In the genomic region with DNA sequence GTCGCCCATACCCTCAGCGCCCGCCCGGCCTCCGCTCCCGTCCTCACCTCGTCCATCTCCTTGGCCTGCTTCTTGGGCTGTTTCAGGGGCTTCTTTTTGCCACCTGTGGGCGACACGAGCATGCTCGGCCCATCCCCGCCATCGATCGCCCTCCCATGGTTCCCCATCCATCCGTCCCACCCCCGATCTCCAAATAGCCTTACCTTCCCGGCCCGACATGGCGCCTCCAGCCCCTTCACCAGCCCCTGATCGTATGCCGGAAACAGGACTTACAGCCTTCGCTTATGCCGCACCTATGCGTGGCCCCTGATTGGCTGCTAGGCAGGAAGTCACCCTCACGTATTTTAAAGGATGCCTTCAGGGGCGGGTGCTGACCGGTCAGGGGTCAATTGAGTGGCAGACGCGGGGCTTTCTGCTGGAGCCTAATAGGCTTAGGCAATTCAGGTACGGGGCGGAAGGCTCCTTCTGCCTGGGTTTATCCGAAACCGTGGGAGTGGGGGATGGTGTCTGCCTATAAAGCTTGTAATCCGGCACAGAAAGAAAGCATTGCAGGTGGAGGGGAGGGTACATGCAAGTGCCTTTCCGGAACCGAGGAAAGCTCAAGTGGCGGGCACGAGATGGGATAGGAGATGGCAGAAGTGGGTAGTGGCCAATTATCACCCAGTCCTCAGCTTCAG, we compare ENCODE assay signal across 8 mouse cellular contexts. TPM values are rescaled to one million over a fixed set of nuclear protein-coding genes. Genes with fewer than 3 reads are reported as not detected.
DNase-seq lines count a peak whose midpoint lies in the region; ATAC-seq lines count a peak whose summit lies in the region.

A gene (plus strand): TSS at position 370 of the 677 bp plus-strand sequence.
A gene (minus strand): TSS at position 464 of the 677 bp plus-strand sequence.

- peak within 1 kb of the TSS; percentile 88 for H3K9ac ChIP-seq in hindbrain, embryonic 12.5 days

- DNase-seq in NIH3T3 (ENCODE audit: low read depth): peak; percentile 76
- DNase-seq in cerebellum, adult 9-10 months: peak; percentile 86
- DNase-seq in frontal cortex, postnatal 10 days (ENCODE audit: low spot score in 2 of 2): peak; percentile 86 to 89
- peak; percentile 83 to 91 for DNase-seq in layer of hippocampus, postnatal 14 days (ENCODE audit: low spot score in 2 of 2)
- peak; percentile 87 for DNase-seq in lung, postnatal 10 days
- DNase-seq in ovary, postnatal 14 days (ENCODE audit: low spot score): peak; percentile 57
- peak; percentile 72 to 76 for DNase-seq in thymus, postnatal 10 days (ENCODE audit: low spot score in 2 of 2)

- H3K4me1 ChIP-seq in hindbrain, embryonic 12.5 days: peaks cover 23% of the 10 kb centered on the region

- under 1% methylated on average over 37 of the region's 37 CpGs for WGBS in hindbrain, embryonic 12.5 days

- peak within 1 kb of the TSS; percentile 76 for H3K4me3 ChIP-seq in hindbrain, embryonic 12.5 days

- H3K27ac ChIP-seq in hindbrain, embryonic 12.5 days: peak within 1 kb of the TSS; percentile 78

- peaks cover 19% of the 10 kb centered on the region for H3K36me3 ChIP-seq in hindbrain, embryonic 12.5 days

- H3K4me2 ChIP-seq in hindbrain, embryonic 12.5 days (replicated peaks): peak within 1 kb of the TSS; percentile 92

- no peaks in the 10 kb centered on the region for H3K27me3 ChIP-seq in hindbrain, embryonic 12.5 days

- H3K9me3 ChIP-seq in hindbrain, embryonic 12.5 days (replicated peaks): no peaks in the 10 kb centered on the region

- ATAC-seq in hindbrain, embryonic 12.5 days (ENCODE audit: low FRiP score): peak; percentile 98

RNA-seq across cellular contexts. Expression of the first gene that starts in this region (rescaled TPM):
- polyA plus RNA-seq in hindbrain, embryonic 12.5 days (2016; fragmentation: Nextera tagmentation; extraction: Ambion mirVana): 11.9 and 12.1 TPM in 2 replicates
- total RNA-seq in layer of hippocampus, postnatal 14 days (2021): 1 to 10 TPM; 7.4 to 9.4 TPM

RNA-seq across cellular contexts. Expression of the second gene that starts in this region (rescaled TPM):
- 746 and 747 TPM in 2 replicates for polyA plus RNA-seq in hindbrain, embryonic 12.5 days (2016; fragmentation: Nextera tagmentation; extraction: Ambion mirVana)
- total RNA-seq in layer of hippocampus, postnatal 14 days (2021): 100 to 1,000 TPM; 304 to 316 TPM

Comparison
In these comparisons a context has a peak if more than half of its experiments do, and no peak if none do; other contexts are left out.
1. Peak in every context shown above with its lines: DNase-seq, ATAC-seq, H3K4me3 ChIP-seq and H3K27ac ChIP-seq.